Comparison of ENCODE assay signal across 29 mouse cellular contexts in the genomic region with DNA sequence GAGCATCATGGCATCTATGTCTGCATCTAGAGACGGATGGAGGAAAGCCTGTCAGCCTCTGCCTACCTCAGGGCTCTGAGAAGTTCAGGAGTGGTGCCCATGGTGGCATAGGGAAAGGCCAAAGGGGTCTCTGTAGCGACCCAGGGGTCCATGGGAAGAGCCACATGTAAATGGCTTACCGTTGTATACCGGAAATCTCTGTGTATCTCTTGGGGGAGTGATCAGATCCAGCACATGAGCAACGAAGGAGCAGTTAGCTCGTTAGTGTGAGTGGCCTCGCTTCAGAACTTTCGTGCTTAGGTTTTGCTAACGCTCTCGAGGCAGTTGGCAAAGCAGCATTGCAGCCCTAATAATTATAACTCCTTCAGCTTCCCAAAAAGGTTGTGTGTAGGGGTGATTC.
DNase-seq lines count a peak whose midpoint lies in the region; ATAC-seq and TF ChIP-seq lines count a peak whose summit lies in the region.
"Had no signal": no experiment of that assay in that cellular context is flagged by ENCODE, and none has a peak within 500 bp of the region (broad histone marks: within the 10 kb centered on the region; RNA-seq: fewer than 3 reads in every experiment).

No protein-coding gene starts in this region.

- H3K4me1 ChIP-seq in forebrain, embryonic 10.5 days: peaks cover 34% of the 10 kb centered on the region
- no peaks in the 10 kb centered on the region for H3K4me1 ChIP-seq in forebrain, embryonic 15.5 days
- H3K4me1 ChIP-seq in E14TG2a.4 (replicated peaks; ENCODE audit: low read depth, low read length) (peaks cover 86% of the 10 kb centered on the region), ES-E14 (ENCODE audit: control insufficient read depth in 2 of 2, insufficient read depth in 2 of 2, low read length in 2 of 2, poor library complexity in 1 of 2) (peaks cover 21 to 37% of the 10 kb centered on the region in 2 experiments)
- H3K4me1 ChIP-seq in embryonic facial prominence, embryonic 10.5 days: peaks cover 25% of the 10 kb centered on the region
- H3K4me1 ChIP-seq: embryonic facial prominence, embryonic 13.5 days; forebrain, embryonic 13.5 days; heart, embryonic 10.5 days; hindbrain, embryonic 12.5 days had no signal

- no peak for TF ChIP-seq CTCF in E14TG2a.4 (conservative IDR thresholded peaks at IDR 0.05; ENCODE audit: low read length)

- H3K27me3 ChIP-seq in forebrain, embryonic 10.5 days (ENCODE audit: poor library complexity, severe bottlenecking): no peaks in the 10 kb centered on the region
- no peaks in the 10 kb centered on the region for H3K27me3 ChIP-seq in forebrain, embryonic 15.5 days
- H3K27me3 ChIP-seq in E14TG2a.4 (ENCODE audit: insufficient read depth, low read length): no peaks in the 10 kb centered on the region
- H3K27me3 ChIP-seq in embryonic facial prominence, embryonic 10.5 days (replicated peaks; ENCODE audit: low read depth, poor library complexity, severe bottlenecking): no peaks in the 10 kb centered on the region
- H3K27me3 ChIP-seq: CH12.LX; embryonic facial prominence, embryonic 13.5 days; forebrain, embryonic 13.5 days; heart, embryonic 13.5 days; hindbrain, embryonic 12.5 days; intestine, embryonic 15.5 days had no signal

- no peaks in the 10 kb centered on the region for H3K9me3 ChIP-seq in forebrain, embryonic 10.5 days
- no peaks in the 10 kb centered on the region for H3K9me3 ChIP-seq in forebrain, embryonic 15.5 days
- H3K9me3 ChIP-seq in E14TG2a.4 (ENCODE audit: low read length) (no peaks in the 10 kb centered on the region), ES-E14 (ENCODE audit: control insufficient read depth, insufficient read depth, low read depth, low read length) (no peaks in the 10 kb centered on the region)
- H3K9me3 ChIP-seq in embryonic facial prominence, embryonic 10.5 days: no peaks in the 10 kb centered on the region
- H3K9me3 ChIP-seq: embryonic facial prominence, embryonic 13.5 days; forebrain, embryonic 13.5 days; heart, embryonic 10.5 days; heart, embryonic 13.5 days; hindbrain, embryonic 12.5 days; intestine, embryonic 15.5 days had no signal

- no peak for ATAC-seq in forebrain, embryonic 15.5 days (replicated peaks)
- no peak for ATAC-seq in granulocyte monocyte progenitor cell, adult 5-6 weeks (replicated peaks; ENCODE audit: poor library complexity, severe bottlenecking)
- ATAC-seq: forebrain, embryonic 13.5 days; forebrain, postnatal 0 days; hindbrain, embryonic 16.5 days; intestine, embryonic 15.5 days had no signal

- in situ Hi-C loops in ES-E14 (cut with MboI; ENCODE audit: low sequenced_read_pairs in 2 of 2, unreplicated experiment in 2 of 2): no loop called here

- H3K4me2 ChIP-seq in forebrain, embryonic 15.5 days (replicated peaks): no peak overlapping the region
- H3K4me2 ChIP-seq: embryonic facial prominence, embryonic 13.5 days; forebrain, embryonic 13.5 days; heart, embryonic 13.5 days; hindbrain, embryonic 12.5 days; intestine, embryonic 15.5 days had no signal

- H3K9ac ChIP-seq in forebrain, embryonic 15.5 days (replicated peaks): no peak overlapping the region
- peak overlapping the region; percentile 39; the same call in 1 of the 2 replicates for H3K9ac ChIP-seq in ES-E14 (ENCODE audit: insufficient read depth, low read depth, low read length, poor library complexity, severe bottlenecking)
- H3K9ac ChIP-seq: embryonic facial prominence, embryonic 13.5 days; forebrain, embryonic 13.5 days; forebrain, postnatal 0 days; heart, embryonic 13.5 days; hindbrain, embryonic 12.5 days; intestine, embryonic 15.5 days had no signal

- peaks cover 15% of the 10 kb centered on the region; the same call in 1 of the 2 replicates for H3K36me3 ChIP-seq in forebrain, embryonic 10.5 days (replicated peaks)
- no peaks in the 10 kb centered on the region for H3K36me3 ChIP-seq in forebrain, embryonic 15.5 days
- peaks cover 12% of the 10 kb centered on the region; the same call in 1 of the 2 replicates for H3K36me3 ChIP-seq in E14TG2a.4 (ENCODE audit: insufficient read depth, low read length)
- H3K36me3 ChIP-seq in ES-E14 (ENCODE audit: control insufficient read depth, insufficient read depth, low read length, poor library complexity, severe bottlenecking): peaks cover 7% of the 10 kb centered on the region; the same call in 1 of the 2 replicates
- no peaks in the 10 kb centered on the region; the same call in 1 of the 2 replicates for H3K36me3 ChIP-seq in embryonic facial prominence, embryonic 10.5 days (replicated peaks)
- H3K36me3 ChIP-seq: embryonic facial prominence, embryonic 13.5 days; heart, embryonic 13.5 days; hindbrain, embryonic 12.5 days; intestine, embryonic 15.5 days had no signal

- H3K4me3 ChIP-seq in forebrain, embryonic 10.5 days: no peak overlapping the region
- no peak overlapping the region for H3K4me3 ChIP-seq in forebrain, embryonic 15.5 days
- H3K4me3 ChIP-seq in E14TG2a.4 (replicated peaks; ENCODE audit: low read length) (peak overlapping the region; percentile 39), ES-E14 (ENCODE audit: insufficient read depth in 1 of 2, low read depth in 1 of 2, low read length in 2 of 2, poor library complexity in 1 of 2, severe bottlenecking in 1 of 2) (peak overlapping the region in 1 of 2 experiments; percentile 18; a peak in 1 of 4 replicates)
- no peak overlapping the region for H3K4me3 ChIP-seq in embryonic facial prominence, embryonic 10.5 days
- H3K4me3 ChIP-seq: embryonic facial prominence, embryonic 13.5 days; erythroblast, embryonic 14.5 days; forebrain, embryonic 13.5 days; gastrocnemius, adult 2 months; heart, adult 2 months; heart, embryonic 10.5 days; heart, embryonic 13.5 days; hindbrain, embryonic 12.5 days; intestine, embryonic 15.5 days had no signal

- H3K27ac ChIP-seq in forebrain, embryonic 10.5 days: peak overlapping the region; percentile 69
- H3K27ac ChIP-seq in forebrain, embryonic 15.5 days (replicated peaks): no peak overlapping the region
- peak overlapping the region; percentile 95 for H3K27ac ChIP-seq in ES-E14 (ENCODE audit: insufficient read depth, low read depth, low read length, poor library complexity, severe bottlenecking)
- H3K27ac ChIP-seq in embryonic facial prominence, embryonic 10.5 days (replicated peaks): peak overlapping the region; percentile 14; the same call in 1 of the 2 replicates
- H3K27ac ChIP-seq: embryonic facial prominence, embryonic 13.5 days; forebrain, embryonic 13.5 days; gastrocnemius, adult 2 months; heart, adult 2 months; heart, embryonic 10.5 days; heart, embryonic 13.5 days; hindbrain, embryonic 12.5 days; intestine, embryonic 15.5 days had no signal

- no peak for DNase-seq in forebrain, embryonic 10.5 days (ENCODE audit: extremely low spot score, low spot score)
- DNase-seq in ES-E14 (ENCODE audit: low read depth, low spot score): no peak
- DNase-seq in embryonic facial prominence, embryonic 10.5 days (ENCODE audit: low spot score): no peak
- DNase-seq in gastrocnemius, postnatal 10 days: no peak
- DNase-seq in cerebellum, postnatal 25 days: no peak
- DNase-seq: adrenal gland, postnatal 10 days; adrenal gland, postnatal 36 days; cerebellum, adult 18-20 months; cerebellum, adult 9-10 months; cerebellum, postnatal 14 days; forebrain, postnatal 0 days; gastrocnemius, adult 2 months; gastrocnemius, postnatal 25 days; heart, adult 2 months; heart, postnatal 14 days; heart, postnatal 4 days; kidney, adult 11 months had no signal

- WGBS in forebrain, embryonic 10.5 days: 72% methylated on average over 10 of the region's 10 CpGs
- 55% methylated on average over 10 of the region's 10 CpGs for WGBS in forebrain, embryonic 15.5 days
- 83% methylated on average over 10 of the region's 10 CpGs for WGBS in embryonic facial prominence, embryonic 10.5 days

TF ChIP-seq in ES-E14, 5 proteins besides CTCF, POLR2A, EP300 and RAD21:
- no peak for TF ChIP-seq ZNF384 (IDR thresholded peaks at IDR 0.05; ENCODE audit: low read depth, low read length)
- no peak for TF ChIP-seq MAFK (IDR thresholded peaks at IDR 0.05; ENCODE audit: insufficient read depth, low read depth, low read length)
- TF ChIP-seq HCFC1 (IDR thresholded peaks at IDR 0.05; ENCODE audit: borderline replicate concordance, insufficient read depth, low read length): no peak
- TF ChIP-seq ZC3H11A (IDR thresholded peaks at IDR 0.05; ENCODE audit: borderline replicate concordance, low read depth, low read length): no peak
- TF ChIP-seq CHD2 (IDR thresholded peaks at IDR 0.05; ENCODE audit: low read depth, low read length): no peak
